Mouse (Mus musculus) hindlimb bud, embryonic 11.5 days (tissue): ENCODE measurements at regions not wholly inside any gene's neighbourhood (a gene's known extent, or its start where the extent isn't known, plus 50 kb on each side); places are given as distances from the start of the nearest gene placed in this dataset.
"Not testable (repeated sequence)": the region's sequence is repeated elsewhere in the genome, so short reads cannot be mapped to it uniquely, and the experiment has no call there.

Experiments
- DNase-seq: peaks from one replicate; pipeline ENCODE4 v3.0.0-alpha.2; 2012; ENCODE audit warnings: low read depth, low spot score; ENCODE audit errors: extremely low spot score

DNA sequence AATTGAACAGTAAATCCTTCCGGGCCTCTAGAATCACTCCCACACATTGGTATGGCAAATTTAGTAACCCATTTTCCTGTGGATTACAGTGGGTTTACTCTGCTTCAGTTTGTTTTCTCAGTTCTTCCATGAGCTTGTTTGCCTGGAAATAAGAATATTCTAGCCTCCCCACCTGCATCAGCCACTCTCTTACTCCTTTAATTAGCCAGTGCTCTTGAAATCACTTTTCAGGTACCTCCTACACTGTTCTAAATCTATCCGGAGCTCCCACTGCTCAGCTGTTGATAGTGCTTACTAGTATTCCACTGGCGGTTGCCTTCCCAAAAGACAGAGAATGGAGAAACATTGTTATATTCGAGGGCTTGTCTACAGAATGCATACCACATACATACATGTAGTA, 167.1 kb downstream of the Htr7 start:
- DNase-seq: no peak

DNA sequence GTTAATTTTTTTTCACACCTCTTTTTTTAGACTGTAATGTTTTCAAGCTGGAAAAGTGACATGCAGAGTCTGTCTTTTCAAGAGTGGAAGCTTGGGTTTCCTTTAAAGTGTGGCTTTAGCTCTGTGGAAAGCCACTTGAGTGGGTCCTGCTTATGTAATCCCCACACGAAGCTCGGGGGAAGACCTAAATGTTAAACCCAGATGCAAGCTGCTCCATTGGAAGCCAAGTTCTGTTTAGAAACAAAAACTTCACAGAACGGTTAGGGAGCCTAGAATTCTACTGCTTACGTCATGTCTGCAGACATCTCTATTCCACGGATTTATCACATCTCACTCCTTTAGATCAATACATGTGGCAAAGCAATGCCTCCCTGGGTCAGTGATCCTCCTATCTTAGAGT, 171.0 kb downstream of the Htr7 start:
- DNase-seq: no peak

DNA sequence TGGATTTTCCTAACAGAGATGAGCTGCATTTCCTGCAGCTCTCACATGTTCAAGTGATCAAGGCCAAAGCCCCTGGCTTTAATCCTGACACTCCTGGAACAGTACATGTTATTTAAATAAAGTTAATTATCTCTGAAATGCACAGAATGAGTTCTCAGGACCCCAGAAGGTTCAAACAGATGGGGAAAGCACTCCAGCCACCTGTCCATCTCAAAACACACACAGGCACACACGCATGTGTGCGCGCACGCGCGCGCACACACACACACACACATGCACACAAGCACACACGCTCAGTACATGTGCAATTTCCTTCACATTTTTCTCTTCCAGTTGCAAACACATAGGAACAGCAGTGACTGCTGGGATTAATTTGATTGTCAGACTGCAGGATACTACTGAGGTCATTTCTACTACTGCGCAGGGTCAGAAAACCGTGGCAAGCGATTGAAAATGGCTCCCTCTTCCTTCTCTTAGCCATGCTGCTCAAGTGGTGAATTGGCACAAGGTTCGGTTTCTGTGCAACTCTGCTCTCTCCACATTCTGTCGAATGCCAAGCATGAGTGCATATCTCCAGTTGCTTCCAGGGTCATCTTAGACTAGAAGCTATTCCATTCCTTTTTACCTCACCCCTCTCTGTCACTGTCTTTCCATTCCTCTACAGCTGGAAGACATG, 175.4 kb downstream of the Htr7 start:
- DNase-seq: no peak

DNA sequence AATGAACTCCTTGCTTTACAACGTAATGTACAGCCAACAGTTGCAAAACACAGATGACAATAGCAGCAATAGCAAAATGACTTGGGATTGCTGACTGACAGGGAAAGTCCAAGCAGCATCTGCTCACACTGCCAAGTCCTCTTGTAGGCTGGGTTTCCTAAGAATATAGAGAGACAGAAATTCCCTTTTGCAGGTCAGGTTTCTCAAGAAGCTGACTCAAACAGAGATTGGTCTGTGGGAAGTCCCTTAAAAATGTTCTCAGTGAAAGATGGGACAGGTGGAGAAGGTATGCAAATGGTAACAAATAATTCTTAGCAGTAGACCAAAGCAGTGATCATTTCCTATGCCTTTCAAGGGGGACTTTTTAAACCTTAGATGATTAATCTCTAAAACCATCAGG, 181.8 kb downstream of the Htr7 start:
- no peak for DNase-seq

DNA sequence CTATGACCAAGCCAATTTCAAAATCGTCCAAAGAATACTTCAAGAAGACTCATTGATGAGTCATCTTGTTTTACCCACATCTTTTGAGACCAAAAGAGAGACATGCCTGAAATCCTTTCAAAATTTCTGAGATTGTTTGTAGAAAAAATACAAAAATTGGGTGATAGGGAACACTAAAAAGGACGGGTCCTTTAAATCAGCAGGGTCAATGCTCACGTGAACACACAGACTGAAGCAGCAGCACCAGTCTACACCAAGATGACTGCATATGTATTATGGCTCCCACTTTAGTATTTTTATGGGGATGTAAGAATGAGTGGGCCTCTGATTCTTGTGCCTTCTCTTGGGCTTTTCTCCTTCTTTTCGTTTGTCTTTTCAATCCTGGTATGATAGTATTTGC, 186.6 kb downstream of the Htr7 start:
- no peak for DNase-seq

DNA sequence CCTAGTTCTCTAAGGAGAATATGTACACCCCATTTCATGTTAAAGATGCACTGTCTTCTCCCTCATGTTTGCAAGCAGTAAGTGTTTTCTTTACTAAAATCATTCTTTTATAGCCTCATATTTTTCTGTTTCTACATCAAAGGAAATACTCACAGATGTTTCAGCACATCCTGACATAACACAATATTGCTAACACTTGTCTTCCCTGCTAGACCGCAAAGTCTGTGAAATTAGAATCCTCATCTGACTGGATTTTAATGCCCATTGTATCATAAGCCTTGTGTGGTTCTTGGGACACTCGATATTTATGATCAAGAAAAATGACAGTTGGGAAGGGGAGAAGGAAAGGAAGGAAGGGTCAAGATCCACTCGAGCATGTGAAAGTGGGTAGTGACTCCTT, 188.8 kb downstream of the Htr7 start:
- DNase-seq: no peak

DNA sequence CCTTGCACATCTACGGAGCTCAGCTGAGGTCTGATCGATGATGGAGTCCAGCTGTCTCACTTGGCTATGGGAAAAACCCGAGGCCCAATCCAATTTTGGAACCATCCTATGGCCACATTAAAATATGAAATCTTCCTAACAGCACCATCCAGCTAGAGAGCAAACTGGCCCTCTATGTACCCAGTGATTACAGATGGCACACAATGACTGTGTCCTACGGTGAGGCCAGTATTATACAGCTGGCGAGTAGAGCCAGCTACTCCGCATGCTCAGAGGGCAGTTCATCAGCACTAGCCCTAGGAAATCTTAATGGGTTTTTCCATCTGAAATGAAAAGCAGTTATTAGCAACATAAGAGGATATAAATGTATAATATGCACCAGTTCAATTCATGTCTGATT, 194.3 kb downstream of the Htr7 start:
- no peak for DNase-seq

DNA sequence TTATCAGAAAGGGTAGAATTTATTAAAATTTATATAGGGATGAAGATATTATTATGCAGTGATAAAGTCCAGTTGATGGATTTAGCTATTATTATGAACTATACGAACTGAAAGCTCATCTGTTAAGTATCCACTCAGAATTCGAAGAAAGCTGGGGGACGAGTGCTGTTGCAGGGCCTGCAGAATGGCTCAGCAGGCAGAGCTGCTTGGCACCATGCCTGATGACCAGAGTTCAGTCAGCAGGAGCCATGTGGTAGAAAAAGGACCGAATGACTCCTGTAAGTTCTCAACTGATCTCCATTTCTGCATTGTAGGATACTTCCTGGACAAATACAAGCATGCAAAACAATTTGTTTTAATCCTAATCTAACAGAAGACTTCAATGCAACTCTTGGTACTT, 195.9 kb downstream of the Htr7 start:
- no peak for DNase-seq

DNA sequence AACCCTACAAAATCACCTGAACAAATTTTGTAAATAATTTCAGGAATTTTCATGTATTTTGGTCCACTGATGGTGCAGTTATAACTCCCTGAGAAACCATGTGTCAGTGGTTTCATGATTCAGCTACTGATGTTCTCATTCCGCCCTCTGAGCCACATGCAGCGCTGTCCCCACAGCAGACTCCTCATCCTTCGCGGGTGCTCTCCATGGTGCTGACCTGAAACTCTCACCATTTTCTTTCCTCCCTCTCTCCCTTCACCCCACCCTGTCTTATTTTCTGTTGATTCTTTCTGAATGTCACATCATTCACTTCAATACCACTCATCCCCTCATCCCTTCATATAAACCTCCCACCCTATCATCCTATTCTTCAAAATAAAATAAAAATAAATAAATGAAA, 224.3 kb downstream of the Htr7 start:
- peak; percentile 2 for DNase-seq

DNA sequence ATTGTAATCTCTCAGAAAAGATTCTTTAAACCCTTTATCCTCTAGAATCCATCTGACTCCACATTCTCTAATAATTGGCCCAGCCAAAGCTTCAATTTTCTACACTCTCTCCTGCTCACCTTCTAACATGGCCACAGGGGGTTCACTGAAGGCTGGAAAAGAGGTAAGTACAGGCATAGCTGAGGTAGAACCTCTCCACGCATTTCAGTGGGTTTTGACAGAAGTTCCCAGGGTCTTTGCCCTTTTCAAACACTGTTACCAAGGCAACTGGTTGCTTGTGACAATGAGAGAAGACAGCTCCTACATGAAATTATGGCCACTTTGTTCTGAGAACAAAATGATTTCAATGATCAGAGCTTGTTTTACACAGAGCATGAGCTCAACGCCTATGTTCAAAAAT, 231.2 kb downstream of the Htr7 start:
- DNase-seq: no peak

DNA sequence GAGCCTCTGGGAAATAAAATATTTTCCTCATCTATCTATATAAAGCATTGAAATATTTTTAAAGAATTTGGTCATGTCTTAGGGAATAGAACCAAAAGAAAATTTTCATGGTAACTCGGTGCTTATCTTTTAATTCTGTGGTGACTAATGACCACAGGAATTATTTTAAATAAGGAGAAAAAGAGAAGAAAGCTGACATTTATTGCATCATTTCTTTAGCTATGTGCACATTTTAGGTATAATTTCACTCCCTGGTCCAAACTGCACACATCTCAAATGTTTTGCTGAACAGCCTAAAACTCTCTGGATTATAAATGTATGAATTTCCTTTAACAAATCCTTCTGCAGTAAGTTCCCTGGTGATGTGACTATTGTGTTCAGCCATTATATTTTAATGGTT, 237.7 kb downstream of the Htr7 start:
- no peak for DNase-seq

DNA sequence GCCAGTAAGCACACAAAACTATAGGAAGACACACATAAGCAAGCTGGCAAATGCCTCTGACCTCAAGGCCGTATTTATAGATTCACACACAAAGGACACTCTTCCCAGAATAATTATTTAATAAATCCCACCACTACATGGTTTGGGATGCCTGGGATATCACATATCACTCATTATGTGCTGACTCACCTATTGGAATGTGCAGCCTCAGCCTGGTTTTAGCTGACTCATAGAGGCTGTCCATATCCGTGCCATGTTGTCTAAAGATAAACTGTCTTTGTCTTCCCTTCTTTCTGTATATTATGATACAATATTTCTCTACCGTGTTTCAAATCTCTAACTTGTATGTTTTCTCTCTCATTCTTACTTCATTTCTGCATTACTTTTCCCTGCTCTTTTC, 262.6 kb downstream of the Htr7 start:
- no peak for DNase-seq

DNA sequence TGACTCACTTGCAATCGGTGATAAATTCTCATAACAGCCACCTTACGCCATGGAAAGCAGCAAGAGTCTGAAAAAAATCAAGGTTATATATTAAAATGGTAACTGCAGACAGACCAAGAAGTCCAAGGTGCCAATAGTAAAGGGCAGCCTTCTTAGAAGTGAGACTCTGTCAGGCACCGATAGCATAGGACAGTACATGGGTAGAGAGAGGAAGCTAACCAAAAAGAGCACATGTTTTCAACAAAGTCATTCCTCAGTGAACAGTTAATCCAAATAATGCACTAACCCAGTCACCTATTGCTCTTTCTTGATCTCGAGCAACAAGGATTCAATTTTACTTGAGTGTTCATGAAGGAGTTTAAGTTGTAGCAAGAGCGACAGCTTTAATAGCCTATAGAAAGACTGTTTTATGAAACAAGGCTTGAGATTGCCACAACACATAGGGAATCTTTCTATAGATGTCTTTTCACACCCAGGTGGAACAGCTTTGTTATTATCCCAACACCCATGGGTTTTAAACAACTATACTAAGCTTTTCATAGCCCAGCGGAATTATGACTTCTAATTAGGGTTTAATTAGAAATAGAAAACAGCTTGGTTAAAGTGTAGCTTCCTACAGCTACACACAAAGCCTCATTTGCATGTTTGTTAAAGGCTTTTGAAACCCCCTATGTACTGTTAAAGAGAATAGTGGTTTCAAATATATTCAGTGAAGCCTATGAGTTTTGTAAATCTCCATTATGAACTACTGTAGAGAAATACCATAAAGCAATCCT, 269.9 kb downstream of the Htr7 start:
- DNase-seq: no peak

DNA sequence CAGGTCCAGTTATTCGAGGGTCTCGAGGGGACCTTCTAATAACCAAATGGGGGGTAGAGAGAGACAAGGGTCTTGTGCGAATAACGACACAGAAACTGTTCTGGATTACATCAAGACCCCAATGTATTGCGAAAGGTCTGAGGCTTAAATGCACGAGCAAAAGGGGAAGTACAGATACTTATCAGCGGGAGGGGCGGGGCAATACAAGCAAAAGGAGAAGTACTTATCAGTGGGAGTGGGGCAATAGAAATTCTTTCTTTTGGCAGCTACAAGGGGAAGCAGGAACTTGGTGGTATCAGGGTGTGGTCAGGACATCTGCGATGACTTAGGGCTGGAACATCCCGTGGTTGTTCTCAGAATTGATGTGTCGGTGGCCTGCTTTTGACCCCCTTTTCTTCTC, 295.6 kb downstream of the Htr7 start:
- DNase-seq: not testable (repeated sequence)

DNA sequence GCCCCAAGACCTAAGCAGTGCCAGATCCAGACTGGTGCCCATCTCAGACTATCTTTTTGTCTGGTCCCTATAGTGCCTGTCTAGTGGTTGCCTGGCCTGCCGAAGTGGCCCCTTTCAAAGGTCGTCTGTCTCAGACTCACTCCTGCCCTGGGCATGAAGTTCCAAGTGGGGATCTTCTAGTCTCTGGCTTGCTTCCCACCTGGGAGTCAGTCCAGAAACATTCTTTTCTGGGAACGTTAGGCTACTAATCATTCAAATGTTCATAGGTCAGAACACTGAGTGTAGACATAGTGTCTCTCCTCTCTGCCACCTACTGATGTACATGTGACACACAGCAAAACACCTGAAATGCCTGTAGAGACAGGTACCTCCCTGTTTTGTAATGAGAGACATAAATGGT, 297.6 kb downstream of the Htr7 start:
- DNase-seq: no peak

DNA sequence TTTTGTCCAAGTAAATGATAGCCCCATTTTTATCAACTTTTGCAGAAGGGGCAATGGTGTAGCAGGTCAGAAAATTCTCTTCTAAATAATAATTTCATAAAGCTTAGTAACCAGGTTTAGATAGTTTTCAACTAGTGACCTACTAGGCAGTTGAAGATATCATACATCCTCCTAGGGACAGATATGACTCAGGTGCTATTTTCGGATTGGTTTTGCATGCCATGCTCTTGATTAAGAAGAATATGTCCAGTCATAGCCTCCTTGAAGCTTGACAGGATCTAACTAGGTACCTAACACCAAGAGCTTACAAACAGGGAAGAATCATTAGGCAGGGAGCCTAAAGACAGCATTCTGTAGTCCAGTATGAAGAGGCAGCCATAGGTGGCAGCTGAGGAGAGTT, 301.8 kb downstream of the Htr7 start:
- no peak for DNase-seq

DNA sequence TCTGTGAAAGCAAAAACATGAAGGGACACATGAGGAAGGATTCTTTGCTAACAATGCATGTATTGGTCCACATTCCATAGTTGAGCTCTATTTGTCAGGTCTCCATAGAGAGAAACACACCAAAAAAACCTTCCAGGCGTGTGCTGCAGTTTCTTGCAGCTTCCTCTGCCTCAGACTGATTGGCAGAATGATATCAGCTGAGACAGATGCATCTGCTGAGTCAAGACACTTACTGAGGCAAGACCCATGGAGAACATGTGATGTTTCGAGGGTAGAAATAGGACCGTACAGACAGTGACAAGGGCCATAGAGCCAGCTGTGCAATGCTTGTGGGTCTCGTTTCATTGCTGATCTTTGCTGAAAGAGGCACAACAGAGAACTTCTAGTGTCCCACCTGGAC, 321.6 kb downstream of the Htr7 start:
- DNase-seq: no peak

DNA sequence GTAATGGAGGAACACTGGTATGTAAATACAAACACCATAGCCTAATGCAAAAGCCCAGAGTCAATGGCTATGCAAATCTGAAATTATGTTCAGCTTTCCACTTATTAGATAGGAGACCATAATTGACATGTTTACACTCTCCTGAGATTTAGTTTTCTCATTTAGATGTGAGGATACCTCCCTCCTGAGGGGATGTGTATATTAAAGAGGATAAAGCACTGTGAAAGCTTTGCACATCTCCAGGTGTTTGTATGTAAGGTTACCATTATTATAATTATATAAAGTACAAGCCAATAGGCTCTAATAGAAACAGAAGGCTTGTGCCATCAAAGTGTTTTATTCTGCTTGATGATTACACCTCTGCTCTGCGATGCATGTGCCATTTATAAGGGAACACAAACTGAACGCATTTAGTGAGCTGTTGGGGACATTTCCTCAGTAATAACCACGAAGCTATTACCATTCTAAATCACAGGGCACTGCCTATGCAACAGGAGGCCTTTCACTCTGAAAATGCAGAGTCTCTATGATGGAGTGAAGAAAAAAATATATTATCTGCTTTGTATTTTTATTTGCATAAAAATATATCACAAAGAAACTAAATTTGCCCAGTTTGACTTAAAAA, 328.8 kb downstream of the Htr7 start:
- DNase-seq: no peak
